Mouse (Mus musculus) stomach, postnatal 0 days (tissue): ENCODE measurements around the gene Gm42669. TPM values are rescaled to one million over a fixed set of nuclear protein-coding genes. Genes with fewer than 3 reads are reported as not detected.

Source experiments
- ATAC-seq: fragments of 200-750 bp; cut with Nextera tagmentation; 2 replicates; pipeline ENCODE4 v1.8.0; 2017; ENCODE audit not compliant: low FRiP score, low TSS enrichment
- DNase-seq: peaks from one replicate; pipeline ENCODE4 v3.0.0-alpha.2; 2016; ENCODE audit warnings: low spot score
- H3K27ac ChIP-seq: fragments of 300-500 bp; sonication (generic); replicated peaks from 2 replicates; pipeline ENCODE4 v1.5.1; 2014; ENCODE audit warnings: mild to moderate bottlenecking, control low read depth
- H3K27me3 ChIP-seq: fragments of 300-500 bp; sonication (generic); 2 replicates; pipeline ENCODE4 v1.6.1; 2014; ENCODE audit warnings: low read length; ENCODE audit not compliant: control insufficient read depth, insufficient read depth
- H3K36me3 ChIP-seq: fragments of 300-500 bp; sonication (generic); 2 replicates; pipeline ENCODE4 v1.6.1; 2014; ENCODE audit warnings: low read length, mixed read lengths; ENCODE audit not compliant: control insufficient read depth, insufficient read depth
- H3K4me1 ChIP-seq: fragments of 300-500 bp; sonication (generic); replicated peaks from 2 replicates; pipeline ENCODE4 v1.6.1; 2014; ENCODE audit warnings: antibody characterized with exemption; ENCODE audit not compliant: control insufficient read depth, insufficient read depth
- H3K4me2 ChIP-seq: fragments of 300-500 bp; sonication (generic); replicated peaks from 2 replicates; pipeline ENCODE4 v1.6.1; 2014; ENCODE audit warnings: low read depth, mild to moderate bottlenecking, control low read depth, moderate library complexity
- H3K4me3 ChIP-seq: fragments of 300-500 bp; sonication (generic); 2 replicates; pipeline ENCODE4 v1.5.1; 2014; ENCODE audit warnings: low read depth, low read length, control low read depth
- H3K9ac ChIP-seq: fragments of 300-500 bp; sonication (generic); 2 replicates; pipeline ENCODE4 v1.6.1; 2014; ENCODE audit warnings: mild to moderate bottlenecking, low read length, control low read depth, mixed read lengths
- H3K9me3 ChIP-seq: fragments of 300-500 bp; sonication (generic); 2 replicates; pipeline ENCODE4 v1.6.1; 2016; ENCODE audit warnings: low read length; ENCODE audit not compliant: control insufficient read depth
- CTCF ChIP-seq: IDR thresholded peaks from 2 replicates; pipeline ENCODE4 v1.5.1; 2016; ENCODE audit warnings: antibody characterized with exemption, low read depth, mild to moderate bottlenecking, moderate library complexity
- EP300 ChIP-seq: optimal IDR thresholded peaks from 2 replicates; pipeline ENCODE3; 2016; ENCODE audit warnings: antibody characterized with exemption
- WGBS: fragments of 180-500 bp; shearing (Covaris S2); extraction: QIAGEN DNeasy Blood & Tissue Kit; methylation state at CpG from one replicate; pipeline ENCODE4 v1.1.7; 2014; 5-methylcytosine and 5-hydroxymethylcytosine counted together
- polyA plus RNA-seq: library from polyadenylated mRNA; unstranded; fragments of >200 nt; fragmentation: Nextera tagmentation; extraction: Ambion mirVana; gene quantifications from 2 replicates; pipeline ENCODE4 v1.2.1, GENCODE M21; 2015

The Gm42669 gene
- polyA plus RNA-seq, 1 experiment from 2014 or later = 0.13 TPM

- ATAC-seq = no peak
These were observed 21.4 kb downstream of the Gm42669 start for GRCm38 (mm10) chr5:107528856-107529255.

GRCm38 (mm10) chr5:107533590-107533989 lies 26.2 kb downstream of the Gm42669 start:
- no peak overlapping the region for H3K27ac ChIP-seq
- ATAC-seq = no peak
- no peaks in the 10 kb centered on the region for H3K27me3 ChIP-seq
- no peak for DNase-seq
- no peak overlapping the region for H3K9ac ChIP-seq
- no peaks in the 10 kb centered on the region for H3K9me3 ChIP-seq
- 59% methylated on average over 2 of the region's 2 CpGs for WGBS
- TF ChIP-seq CTCF (no peak), EP300 (no peak)
- H3K4me1 ChIP-seq = no peaks in the 10 kb centered on the region
- no peak overlapping the region for H3K4me2 ChIP-seq
- H3K4me3 ChIP-seq = no peak overlapping the region
- H3K36me3 ChIP-seq = no peaks in the 10 kb centered on the region

More at GRCm38 (mm10) chr5:107528856-107529255, 21.4 kb downstream of the Gm42669 start:
- WGBS = 82% methylated on average over 3 of the region's 3 CpGs
- Histone ChIP-seq H3K9me3 (no peaks in the 10 kb centered on the region), H3K36me3 (no peaks in the 10 kb centered on the region), H3K27ac (no peak overlapping the region), H3K4me3 (no peak overlapping the region), H3K4me2 (no peak overlapping the region), H3K4me1 (no peaks in the 10 kb centered on the region), H3K27me3 (no peaks in the 10 kb centered on the region), H3K9ac (no peak overlapping the region)
- TF ChIP-seq CTCF (no peak), EP300 (no peak)
- no peak for DNase-seq

- Histone ChIP-seq H3K36me3 (no peaks in the 10 kb centered on the region), H3K4me1 (no peaks in the 10 kb centered on the region), H3K4me3 (no peak within 1 kb of the TSS), H3K27ac (no peak within 1 kb of the TSS), H3K27me3 (no peaks in the 10 kb centered on the region), H3K4me2 (no peak within 1 kb of the TSS), H3K9me3 (no peaks in the 10 kb centered on the region), H3K9ac (no peak within 1 kb of the TSS)
- DNase-seq (peak; percentile 33), ATAC-seq (no peak)
- TF ChIP-seq CTCF (no peak), EP300 (no peak)
- WGBS = 69% methylated on average over 15 of the region's 15 CpGs
These were observed 27.2 kb downstream of the Gm42669 start, which contains the start of gene 1700028K03Rik for GRCm38 (mm10) chr5:107534581-107534980. TSS of gene 1700028K03Rik (plus strand) at chr5:107534709.

- no peaks in the 10 kb centered on the region for H3K4me1 ChIP-seq
These were observed 34.3 kb downstream of the Gm42669 start for GRCm38 (mm10) chr5:107541696-107542095.

DNA sequence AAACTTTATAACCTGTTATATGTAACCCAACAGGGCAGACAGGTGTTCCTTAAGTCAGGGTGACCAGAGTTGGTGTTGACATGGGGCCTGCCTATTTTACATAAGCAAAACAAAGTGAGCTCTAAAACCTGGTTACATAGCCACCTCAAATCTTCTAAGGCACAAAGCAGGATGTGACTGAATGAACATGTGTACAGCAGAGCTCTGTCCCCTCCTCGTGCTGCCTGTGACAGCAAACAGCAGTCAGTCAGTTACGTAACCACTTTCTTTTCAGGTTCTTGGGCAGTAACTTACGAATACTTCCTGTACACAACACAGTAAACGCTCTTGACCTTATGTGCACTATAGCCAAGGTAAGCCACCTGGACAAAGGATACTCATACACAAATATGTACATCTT lies 38.5 kb downstream of the Gm42669 start:
- Histone ChIP-seq H3K27ac (no peak overlapping the region), H3K4me3 (no peak overlapping the region), H3K4me1 (no peaks in the 10 kb centered on the region), H3K27me3 (no peaks in the 10 kb centered on the region), H3K36me3 (no peaks in the 10 kb centered on the region), H3K9ac (no peak overlapping the region), H3K4me2 (no peak overlapping the region), H3K9me3 (no peaks in the 10 kb centered on the region)
- 52% methylated on average over 4 of the region's 4 CpGs for WGBS
- 0 out of 2 replicates have a peak, but pooled peaks have one; percentile 10 for ATAC-seq
- no peak for DNase-seq
- TF ChIP-seq CTCF = no peak
- no peak for TF ChIP-seq EP300

More at GRCm38 (mm10) chr5:107541696-107542095, 34.3 kb downstream of the Gm42669 start:
- no peak for DNase-seq
- no peaks in the 10 kb centered on the region for H3K9me3 ChIP-seq
- no peaks in the 10 kb centered on the region for H3K36me3 ChIP-seq
- TF ChIP-seq EP300 (no peak), CTCF (no peak)
- no peak overlapping the region for H3K4me3 ChIP-seq
- H3K27ac ChIP-seq = no peak overlapping the region
- ATAC-seq = no peak
- no peak overlapping the region for H3K9ac ChIP-seq
- WGBS = 37% methylated on average over 7 of the region's 7 CpGs
- no peak overlapping the region for H3K4me2 ChIP-seq
- H3K27me3 ChIP-seq = no peaks in the 10 kb centered on the region

- DNase-seq (no peak), ATAC-seq (no peak)
- H3K9me3 ChIP-seq = no peaks in the 10 kb centered on the region
- no peaks in the 10 kb centered on the region for H3K4me1 ChIP-seq
- no peak overlapping the region for H3K27ac ChIP-seq
- no peaks in the 10 kb centered on the region for H3K36me3 ChIP-seq
- TF ChIP-seq EP300 (no peak), CTCF (no peak)
- H3K4me2 ChIP-seq = no peak overlapping the region
- no peak overlapping the region for H3K4me3 ChIP-seq
- no peaks in the 10 kb centered on the region for H3K27me3 ChIP-seq
- 81% methylated on average over 3 of the region's 3 CpGs for WGBS
- H3K9ac ChIP-seq = no peak overlapping the region
These were observed 40.5 kb downstream of the Gm42669 start for GRCm38 (mm10) chr5:107547955-107548354.
